Mouse (Mus musculus) urinary bladder, postnatal 10 days (tissue): Measurements from ENCODE around the gene Cdc6.
"Not testable (repeated sequence)": the region's sequence is repeated elsewhere in the genome, so short reads cannot be mapped to it uniquely, and the experiment has no call there.

Source experiments
- DNase-seq: peaks from one replicate; pipeline ENCODE4 v3.0.0; 2022; ENCODE audit warnings: low spot score

The Cdc6 gene

DNA sequence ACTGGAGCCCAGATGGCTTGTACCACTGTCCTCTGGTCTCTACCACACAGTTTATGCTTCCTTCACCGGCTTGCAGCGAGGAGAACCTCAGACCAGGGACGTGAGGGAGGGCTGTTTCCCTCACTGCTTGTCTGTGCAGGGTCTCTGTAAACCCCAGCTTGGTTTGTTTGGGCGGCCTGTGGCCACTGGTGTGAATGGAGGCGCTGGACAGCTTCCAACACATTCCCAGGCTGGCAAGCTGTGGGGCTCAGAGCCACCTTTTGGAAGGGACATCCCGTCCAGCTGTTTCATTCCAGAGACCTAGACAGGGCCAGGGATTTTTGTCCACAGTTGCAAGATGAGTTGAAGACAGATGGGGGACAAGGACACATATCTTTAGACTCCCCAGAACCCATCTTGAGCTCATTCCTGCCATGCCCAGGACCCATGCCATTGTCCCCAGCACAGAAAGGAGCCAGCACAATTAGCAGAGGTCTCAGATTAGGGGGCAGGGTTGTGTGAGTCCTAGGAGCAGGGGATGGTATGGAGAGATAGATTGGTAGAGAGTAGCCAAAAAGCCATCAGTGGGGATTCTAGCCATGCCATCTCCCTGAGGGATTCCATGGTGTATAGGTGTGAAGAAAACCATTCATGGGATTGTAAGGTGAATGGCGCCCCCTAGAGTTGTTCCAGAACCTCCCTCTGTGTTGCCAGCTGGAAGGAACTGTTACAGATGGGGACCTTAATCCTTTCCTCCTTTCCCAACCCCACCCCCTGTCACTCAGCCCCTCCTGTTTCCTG, 24.1 kb downstream of the Cdc6 start:
- no peak for DNase-seq

- no peak for DNase-seq
Measured at GRCm38 (mm10) chr11:98932293-98933091, 24.9 kb downstream of the Cdc6 start.

- peak; percentile 49 for DNase-seq
Measured at GRCm38 (mm10) chr11:98933151-98933550, 25.6 kb downstream of the Cdc6 start.

DNA sequence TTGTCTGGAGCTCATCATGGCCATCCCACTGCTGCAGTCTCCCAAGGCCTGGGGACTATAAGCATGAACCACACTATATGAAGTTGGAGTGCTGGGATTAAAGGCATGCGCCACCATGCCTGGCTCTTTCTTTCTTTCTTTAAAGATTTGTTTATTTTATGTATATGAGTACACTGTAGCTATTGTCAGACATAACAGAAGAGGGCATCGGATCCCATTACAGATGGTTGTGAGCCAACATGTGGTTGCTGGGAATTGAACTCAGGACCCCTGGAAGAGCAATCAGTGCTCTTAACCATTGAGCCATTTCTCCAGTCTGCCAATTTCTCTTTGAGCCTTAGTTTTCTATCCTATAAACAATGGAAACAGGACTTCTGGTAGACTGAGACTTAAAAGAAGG, 26.2 kb downstream of the Cdc6 start:
- DNase-seq: not testable (repeated sequence)

DNA sequence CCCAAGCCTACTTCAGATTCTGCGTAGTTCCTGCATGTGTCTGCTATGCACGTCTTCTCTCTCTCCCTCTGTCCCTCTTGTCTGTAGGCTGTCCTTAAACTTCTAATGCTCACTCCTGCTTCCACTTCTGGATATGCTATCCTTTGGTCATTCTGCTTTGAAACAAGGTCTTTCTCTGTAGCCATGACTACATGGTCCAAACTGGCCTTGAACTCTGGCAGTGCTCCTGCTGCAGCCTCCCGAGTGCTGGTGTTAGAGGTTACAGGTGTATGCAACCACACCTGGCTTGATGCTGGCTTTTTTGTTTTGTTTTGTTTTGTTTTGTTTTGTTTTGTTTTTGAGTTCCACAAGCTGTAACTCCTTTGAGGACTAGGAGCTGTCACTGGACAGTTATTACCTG, 26.8 kb downstream of the Cdc6 start:
- DNase-seq: no peak

DNA sequence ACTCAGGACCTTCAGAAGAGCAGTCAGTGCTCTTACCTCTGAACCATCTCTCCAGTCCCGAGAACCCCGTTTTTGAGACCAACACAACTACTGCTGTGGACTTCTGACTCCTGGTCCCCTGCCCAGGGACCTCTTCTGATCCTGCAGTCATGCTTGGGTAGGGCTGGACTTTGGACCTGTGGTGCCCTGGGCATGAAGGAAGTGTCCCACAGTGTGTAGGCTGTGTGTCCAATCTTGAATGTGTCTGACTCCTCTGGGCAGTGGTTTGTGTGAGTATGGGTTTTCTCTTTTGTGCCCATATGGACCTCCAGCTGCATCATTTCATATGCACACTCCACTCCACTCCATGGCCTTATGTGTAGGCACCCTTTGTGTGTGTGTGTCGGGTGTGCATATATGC, 27.5 kb downstream of the Cdc6 start:
- no peak for DNase-seq

- DNase-seq: no peak
Measured at GRCm38 (mm10) chr11:98936170-98936569, 28.6 kb downstream of the Cdc6 start.

- DNase-seq: no peak
Measured at GRCm38 (mm10) chr11:98936606-98937409, 29.2 kb downstream of the Cdc6 start.

DNA sequence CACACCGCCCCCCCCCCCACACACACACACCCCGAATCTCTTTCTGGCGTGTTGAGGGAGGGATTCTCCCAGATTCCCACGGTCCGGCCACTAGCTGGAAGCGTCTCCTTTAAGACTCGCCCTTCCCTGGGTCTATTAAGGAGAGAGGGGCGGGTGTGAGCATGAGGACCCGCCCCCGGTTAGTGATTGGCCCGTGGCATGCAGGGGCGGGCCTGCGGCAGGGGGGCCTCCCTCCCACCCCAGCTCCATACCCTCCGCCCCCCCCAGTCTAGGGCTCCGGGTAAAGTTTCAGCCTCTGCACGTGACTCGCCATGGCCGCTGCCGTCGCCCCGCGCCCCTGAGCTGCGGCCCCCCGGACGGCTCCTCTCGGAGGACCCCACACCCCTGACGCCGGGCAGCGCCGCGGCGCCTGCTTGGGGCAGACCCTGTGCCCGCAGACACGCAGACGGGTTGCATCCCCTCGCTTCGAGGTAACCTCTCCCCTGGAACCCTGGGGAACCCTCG, 29.9 kb downstream of the Cdc6 start:
- peak; percentile 58 for DNase-seq

- DNase-seq: no peak
Measured at GRCm38 (mm10) chr11:98937914-98938694, 30.5 kb downstream of the Cdc6 start.

- no peak for DNase-seq
Measured at GRCm38 (mm10) chr11:98938701-98939083, 31.1 kb downstream of the Cdc6 start.

DNA sequence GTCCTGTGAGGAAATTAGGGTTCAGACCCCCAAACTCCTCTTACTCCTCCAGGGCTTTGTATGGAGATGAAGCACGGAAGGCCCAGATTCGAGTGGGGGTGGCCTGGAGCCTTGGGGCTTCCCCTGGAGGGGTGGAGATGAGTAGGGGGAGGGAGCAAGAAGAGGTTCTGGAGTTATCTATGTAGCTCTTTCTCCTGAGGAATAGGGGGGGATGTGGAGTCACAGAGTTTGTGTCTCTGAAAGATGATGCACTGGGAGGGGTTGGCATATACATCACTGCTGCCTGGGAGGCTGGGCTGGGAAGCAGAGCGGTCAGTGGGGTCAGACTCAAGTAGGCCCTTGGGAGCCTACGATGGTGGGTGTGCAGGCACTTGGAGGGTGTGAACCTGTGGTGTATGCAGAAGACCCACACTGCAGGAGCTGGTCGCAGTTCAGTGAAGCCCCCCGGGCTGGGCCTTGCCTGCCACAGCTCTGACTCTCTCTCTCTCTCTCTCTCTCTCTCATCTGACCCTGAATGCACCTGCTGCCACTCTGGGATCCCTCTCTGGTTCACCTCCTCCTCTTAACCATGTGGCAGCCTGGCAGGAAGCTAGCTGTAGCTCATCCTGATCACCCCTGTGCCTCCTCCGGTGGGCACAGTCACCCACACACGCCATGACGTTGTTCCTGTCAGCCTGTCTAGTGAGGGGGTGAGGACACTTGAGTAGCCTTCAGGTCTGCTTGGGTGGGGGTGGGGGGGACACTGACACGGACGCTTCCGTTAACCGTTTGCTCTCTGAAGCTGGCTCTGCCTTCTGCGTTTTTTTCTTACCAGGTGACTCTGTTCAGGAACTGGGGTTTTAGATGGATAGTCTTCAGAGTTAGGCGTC, 31.7 kb downstream of the Cdc6 start:
- no peak for DNase-seq

DNA sequence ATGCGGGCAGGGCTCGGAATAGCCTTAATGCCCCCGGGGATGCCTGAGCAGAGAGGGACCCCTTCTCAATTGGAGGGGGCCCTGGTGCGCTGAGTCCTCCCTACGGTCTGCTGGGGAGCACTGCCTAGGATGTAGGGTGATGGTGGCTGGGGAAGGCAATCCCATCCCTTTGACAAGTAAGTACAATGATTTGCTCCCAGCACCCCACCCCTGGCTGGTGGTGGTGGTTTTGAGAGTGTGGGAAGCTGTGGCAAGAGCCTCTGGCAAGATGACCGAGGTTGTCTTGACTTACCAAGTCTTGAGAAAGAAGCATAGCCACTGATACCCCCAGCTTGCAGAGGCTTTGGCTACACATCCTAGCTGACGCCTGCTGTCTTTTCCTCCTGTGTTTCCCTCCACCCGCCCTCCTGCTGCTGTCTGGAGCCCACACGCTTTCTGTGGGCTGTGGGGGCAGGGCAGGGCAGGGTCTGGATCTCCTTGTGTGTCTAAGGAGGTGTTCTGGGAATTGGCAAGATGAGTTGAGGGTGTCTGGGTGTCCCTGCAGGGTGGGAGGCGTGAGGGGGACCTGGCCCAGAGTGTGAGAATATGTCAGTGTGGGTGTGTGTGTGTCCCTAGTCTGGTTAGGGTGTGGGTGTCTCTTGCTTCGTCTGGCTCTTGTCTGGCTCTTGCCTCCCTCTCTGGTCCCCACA, 32.5 kb downstream of the Cdc6 start:
- DNase-seq: no peak

DNA sequence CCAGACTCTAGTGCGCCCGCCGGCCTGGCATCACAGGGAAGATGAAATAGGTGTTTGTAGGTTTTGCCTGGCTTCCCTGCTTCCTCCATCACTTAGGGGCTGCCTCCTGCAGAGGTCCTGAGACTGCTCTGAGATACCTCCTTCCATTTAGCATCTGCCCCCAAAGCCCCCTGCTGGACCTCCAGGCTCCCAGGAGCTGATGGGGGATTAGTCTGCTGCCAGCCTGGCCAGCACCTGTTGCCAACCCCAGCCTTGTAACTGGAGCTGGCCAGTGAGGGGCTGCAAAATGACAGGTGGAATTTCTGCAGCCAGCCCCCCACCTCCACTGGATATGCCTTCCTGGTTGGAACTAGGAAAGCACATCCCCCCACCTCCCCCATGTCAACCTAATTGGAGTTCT, 33.2 kb downstream of the Cdc6 start:
- DNase-seq: no peak

DNA sequence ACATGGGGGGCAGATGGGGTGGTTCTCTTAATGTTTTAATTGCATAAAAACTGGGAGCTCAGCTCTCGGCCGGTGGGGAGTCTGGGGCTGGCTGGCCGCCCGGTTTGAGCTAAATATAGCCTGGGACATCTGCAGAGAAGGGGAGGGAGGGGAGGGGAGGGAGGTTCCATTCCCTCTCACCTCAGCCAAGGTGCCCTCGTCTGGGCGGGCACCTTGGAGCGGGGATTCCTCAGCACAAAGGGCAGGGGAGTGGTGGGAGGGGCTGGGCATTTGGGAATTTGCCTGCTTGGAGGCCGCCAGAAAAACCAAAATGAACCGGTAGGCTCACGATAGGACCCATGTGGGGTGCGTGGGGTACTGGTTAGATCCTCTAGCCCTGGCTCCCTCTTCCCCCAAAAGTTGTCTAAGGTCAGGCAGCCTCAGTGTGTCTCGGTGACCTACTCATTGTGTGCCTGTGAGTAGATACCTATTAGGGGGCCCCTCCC, 33.8 kb downstream of the Cdc6 start:
- DNase-seq: no peak

- no peak for DNase-seq
Measured at GRCm38 (mm10) chr11:98941826-98942550, 34.4 kb downstream of the Cdc6 start.

DNA sequence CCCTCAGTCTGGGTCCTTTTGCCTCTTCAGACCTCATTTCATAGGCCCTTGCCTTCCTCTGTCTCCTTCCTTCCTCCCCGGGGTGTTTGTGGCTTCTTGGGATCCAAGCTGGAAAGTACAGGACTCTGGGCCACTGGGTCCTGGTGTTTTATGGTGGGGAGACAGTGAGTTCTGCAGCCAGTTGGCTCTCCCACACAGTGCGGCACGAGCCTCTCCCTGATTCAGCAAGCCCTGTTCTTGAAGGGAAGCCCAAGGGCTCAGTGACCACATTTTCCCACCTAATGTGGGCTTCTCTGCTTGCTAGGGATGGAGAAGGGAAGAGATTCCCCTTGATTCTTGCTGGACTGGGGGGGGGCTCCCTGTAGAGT, 34.9 kb downstream of the Cdc6 start:
- no peak for DNase-seq

DNA sequence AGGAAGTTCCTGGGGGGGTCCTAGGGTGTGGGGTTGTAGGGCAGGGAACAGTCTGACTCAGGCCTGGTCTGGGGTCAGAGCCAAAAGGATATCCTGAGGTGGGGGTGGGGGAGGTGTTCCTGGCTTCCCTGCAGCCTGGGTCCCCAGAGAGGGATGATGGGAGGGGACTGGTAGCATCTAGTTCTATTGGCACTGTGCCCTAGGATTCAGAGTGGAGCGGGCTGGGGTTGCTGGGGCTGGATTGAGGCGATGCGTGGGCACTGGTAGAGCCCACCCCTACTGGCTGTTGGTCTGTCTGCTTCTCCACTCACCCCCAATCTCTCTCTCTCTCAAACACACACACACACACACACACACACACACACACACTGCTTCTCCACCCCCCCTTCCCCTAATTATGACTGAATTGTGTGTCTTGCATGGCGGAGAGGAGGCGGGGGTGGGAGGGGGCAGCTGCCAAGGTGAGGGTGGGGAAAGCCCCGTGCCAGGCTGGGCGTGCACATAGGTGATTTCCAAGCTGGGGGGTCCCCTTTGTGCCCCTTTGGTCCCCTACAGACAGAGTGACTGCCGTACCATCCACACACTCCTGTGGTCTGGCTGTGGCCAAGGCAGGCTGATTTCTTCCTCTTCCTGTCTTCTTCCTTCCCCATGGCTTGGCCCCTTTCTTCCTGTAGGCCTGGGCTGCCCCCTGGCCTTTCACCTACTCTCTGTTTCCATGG, 35.5 kb downstream of the Cdc6 start:
- no peak for DNase-seq
